Mouse (Mus musculus) right cerebral cortex, adult 18-20 months (tissue): ENCODE measurements around the gene Kidins220.

Experiments
- DNase-seq: peaks from one replicate; pipeline ENCODE4 v3.0.0; 2022; ENCODE audit warnings: mixed read lengths

Gene Kidins220

DNA sequence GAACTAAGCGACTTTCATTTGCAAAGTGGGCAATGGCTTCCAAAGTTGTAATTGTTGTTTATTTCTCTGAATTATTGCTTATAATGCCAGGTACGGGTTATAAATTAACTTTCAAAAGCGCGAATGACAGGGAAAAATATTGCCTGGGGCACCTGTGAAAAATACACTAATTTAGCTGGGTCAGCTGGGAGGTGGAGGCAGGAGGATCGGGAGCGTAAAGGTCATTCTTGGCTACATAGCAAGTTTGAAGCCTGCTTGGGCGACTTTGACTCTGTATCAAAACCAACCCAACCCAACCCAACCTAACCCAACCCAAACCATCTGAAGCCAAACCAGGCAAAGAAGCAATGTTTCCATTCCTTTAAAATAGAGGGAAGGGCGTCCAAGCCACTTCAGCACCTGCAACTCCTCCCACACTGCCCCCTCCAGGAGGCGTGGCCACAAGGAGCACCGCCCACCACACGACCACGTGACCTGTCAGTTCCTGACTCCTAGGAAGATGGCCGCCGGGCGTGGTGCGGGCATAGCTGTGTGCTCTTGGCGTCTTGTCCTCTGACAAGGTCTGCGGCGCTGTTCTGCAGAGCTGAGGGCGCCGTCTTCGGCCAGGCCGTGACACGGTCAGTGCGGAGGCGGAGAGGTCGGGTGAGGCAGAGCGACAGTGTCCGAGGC lies at the start of gene Kidins220:
Gene Kidins220, plus strand, starts transcription at position 480 of the 669 bp plus-strand sequence.
- DNase-seq: peak; percentile 93

DNA sequence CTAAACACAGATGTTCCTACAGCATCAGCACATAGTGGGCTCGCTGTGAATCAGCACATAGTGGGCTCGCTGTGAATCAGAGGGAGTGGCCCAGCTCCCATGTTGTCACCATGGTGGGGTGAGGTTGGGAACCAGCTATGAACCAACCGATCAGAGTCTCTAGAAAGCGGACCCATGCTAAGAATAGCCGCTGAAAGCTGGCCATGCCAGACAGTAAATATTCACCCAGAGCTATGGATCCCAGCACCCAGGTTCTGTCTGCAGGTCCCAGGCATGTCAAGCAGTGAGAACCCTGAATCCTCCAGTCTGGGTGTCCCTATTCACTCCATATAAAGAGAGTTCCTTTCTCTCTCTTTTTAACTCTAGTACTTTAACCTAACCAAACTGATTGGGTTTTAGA lies 49.4 kb upstream of the Kidins220 start:
- no peak for DNase-seq

DNA sequence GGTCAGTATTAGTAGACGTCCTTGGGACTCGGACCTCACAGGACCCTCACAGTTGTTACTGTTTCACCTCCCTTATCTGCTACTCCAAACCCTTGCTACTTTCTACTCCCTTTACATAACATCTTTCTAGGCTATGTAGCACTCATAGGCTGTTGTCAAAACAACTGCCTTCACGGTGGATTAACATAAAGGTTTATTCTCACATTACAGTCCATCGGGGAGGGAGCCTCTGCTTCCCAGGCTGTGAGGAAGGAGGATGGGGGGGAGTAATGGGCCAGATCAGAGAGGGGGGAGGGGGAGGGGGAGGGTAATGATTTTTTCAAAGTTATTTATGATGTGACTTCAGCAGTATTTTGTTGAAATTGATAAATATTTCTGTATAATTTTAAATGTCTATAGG lies 49.0 kb upstream of the Kidins220 start:
- DNase-seq: no peak

DNA sequence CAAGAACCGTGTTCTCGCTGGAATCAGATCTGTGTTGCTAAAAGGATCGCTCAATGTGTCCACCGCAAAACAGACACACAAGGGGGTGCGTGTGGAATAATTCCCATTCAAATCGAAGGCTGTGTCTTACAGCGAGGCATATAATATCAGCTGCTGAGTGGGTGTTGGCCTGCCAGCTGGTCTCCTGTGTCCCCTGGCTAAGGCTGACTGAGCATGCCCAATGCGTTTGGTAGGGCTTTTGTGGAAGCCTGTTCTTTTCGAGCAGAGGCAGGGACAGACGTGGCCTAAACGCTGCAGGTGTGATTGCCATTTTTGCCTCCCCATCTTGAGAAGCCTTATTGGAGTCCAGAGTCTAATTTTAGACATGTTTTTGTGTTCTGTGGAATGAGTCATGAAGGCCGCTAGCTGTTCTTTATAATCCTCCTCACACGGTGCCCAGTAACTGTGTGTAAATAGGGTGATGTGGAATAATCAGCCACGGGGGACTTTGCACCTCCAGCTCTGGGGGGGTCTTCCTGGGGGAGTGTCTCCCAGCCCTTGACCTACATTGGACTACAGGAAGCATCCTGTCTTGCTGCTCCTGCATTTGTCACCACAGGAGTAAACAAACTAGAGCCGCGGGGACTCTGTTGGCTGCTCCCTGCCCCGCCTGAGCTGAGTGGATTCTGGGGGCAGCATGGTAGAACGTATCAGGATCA lies 46.5 kb upstream of the Kidins220 start:
- peak; percentile 88 for DNase-seq

DNA sequence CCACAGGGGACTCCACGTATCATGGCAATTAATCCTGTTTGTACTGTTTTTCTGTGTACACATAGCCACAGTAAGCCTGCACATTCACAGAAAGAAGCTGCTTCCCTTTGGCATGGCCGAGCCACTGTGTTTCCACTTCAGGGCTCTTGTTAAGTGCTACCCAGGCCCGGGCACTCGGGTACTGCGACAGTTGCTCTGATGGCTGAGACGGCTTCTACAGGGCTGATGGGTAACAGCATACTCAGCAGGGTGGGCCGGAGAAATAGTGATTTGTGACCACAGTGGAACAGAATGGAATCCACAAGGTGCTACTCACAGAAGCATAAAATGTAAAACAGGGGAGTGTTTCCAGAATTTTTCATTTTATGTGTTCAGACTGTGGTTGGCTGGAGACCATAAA lies 45.7 kb upstream of the Kidins220 start:
- no peak for DNase-seq

DNA sequence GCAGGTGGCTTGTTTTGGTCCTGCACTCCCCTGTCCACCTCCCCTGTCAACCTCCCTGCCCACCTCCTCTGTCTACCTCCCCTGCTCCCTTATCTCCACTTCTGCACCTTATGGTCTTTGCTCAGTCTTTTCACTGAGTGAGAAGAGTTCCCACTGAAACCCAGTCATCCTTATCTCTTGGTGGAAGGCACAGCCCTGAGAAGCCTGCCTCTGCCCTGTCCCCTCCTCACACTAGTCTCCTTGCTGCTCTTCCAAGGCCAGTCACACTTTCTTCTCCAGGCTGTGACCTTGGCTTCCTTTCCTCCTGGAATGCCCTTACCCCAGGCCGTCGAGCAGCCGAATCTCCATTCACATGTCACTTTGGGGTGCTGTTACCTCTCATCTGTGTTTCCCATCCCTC lies 44.0 kb upstream of the Kidins220 start:
- no peak for DNase-seq

DNA sequence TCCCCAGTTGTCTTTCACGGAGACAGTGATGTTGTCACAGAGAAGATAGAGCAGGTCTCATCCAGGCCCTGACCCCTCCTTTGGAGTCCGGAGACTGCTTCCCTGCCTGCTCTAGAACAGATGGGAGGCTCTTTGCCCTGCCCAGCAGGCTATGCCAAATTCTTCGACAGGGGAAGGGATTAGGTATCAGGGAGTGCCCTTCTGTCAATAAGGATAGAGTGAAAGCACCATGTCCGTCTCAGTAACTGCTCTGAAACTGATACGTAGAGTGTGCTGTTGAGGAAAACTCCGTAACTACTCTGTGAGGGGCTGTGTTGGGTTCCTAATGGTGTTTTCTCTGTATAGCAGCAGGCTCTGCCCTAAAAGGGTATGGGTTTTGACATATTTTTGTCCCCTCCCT lies 42.6 kb upstream of the Kidins220 start:
- no peak for DNase-seq

DNA sequence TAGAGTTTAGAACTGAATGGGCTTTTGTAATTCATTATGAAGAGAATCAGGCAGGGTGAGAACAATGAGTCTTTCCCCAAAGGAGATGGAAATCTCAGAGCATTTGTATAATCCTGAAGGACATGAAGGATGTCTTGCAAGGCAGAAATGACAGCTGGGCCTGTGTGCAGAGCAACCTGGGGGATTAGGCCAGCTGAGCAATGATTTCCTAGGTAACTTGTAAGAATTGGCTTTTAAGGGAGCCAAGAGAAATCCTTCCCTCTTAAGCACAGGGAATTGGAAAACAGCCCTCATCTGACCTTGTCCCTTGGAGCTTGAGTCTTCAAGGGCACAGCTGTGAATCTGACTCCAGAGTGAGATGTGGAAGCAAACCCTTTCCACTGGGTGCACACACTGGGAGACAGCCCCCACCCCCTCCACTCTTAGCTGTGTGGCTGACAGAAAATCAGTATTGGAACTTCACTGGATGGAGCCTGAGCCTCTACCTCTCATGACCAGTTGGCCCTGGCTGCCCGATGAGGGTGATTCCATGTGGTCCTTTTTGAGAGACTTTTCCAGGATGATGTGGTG lies 41.4 kb upstream of the Kidins220 start:
- no peak for DNase-seq

DNA sequence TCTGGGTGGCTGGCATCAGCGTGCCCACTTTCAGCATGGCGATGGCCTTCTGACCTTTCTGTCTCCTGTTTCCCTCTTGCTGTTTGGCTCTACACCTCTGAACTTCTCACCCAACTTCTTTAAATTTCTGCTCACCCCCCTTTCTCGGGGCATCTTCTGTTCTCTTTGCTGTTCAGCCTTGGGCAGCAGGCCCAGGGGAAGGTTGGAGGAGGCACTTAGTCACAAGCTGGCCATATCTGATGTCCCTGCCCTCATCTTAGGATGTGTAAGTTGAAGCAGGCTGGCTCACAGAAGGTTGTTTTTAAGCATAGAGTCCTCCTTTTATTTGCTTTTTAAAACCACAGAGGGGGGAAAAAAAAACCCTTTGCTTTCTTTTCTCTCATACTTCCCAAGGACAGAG lies 40.7 kb upstream of the Kidins220 start:
- no peak for DNase-seq

DNA sequence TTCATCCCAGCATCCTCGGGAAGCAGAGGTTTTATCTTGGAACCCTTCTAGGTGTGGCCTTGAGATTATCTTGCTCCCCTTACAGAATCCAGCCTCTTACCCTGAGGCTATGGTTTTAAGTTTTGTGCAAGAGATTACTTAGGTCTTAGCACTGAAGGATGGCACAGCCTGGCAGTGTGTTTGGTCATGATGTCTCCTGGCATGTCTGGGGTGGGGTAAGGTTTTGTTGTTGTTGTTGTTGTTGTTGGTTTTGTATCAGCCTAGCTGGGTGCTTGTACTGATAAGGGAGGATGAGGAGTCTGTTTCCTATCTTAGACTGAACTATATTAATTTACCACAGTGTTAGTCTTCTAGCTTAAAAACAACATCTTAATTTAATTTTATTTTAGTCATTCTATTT lies 38.4 kb upstream of the Kidins220 start:
- no peak for DNase-seq

DNA sequence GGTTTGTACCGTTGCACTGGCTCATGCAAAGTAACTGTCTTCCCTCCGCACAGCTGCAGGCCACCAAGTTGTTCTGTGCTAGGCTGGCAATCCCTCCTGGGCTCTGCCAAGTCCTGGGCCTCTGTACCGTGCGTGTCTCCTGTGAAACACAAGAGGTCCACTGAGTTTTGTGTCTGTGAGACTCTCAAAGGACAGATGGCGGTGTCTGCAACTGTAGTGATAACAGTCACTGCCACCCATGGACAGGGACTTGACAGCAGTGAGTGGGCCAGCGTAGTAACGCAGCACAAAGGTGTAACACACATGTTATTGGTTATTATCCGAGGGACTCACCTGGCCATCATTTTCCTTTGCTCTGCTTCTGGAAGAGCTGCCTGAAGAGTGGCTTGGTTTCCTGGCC lies 35.4 kb upstream of the Kidins220 start:
- no peak for DNase-seq

DNA sequence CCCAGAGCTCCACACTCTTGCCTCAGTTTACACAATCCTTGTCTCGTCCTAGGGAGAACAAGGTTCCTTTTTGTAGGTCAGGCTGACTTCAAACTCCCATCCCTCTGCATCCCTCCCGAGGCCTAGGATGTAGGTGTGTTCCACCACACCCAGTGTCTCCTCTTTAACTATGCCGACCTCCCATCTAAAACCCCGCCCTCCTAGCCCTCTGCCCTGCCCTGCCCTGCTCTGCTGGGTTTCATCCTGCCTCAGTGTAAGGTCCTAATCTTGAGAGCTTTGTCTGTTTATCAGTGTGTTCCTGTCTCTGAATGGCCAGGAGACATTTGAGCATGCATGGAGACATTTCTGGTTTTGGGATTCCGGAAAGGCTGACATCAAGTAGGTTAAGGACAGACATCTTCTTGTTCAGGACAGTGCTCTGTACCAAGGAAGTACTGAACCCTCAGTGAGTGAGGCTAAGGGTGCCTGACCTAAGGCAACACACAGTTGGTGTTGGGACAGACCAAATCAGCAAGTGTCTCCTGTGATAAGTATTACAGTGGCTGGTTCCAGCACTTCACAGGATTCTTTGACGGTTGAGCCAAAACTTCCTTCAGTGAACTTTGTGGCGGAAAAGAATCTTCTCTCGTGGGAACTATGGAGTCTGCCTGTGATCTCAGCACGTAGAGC lies 32.0 kb upstream of the Kidins220 start:
- no peak for DNase-seq

DNA sequence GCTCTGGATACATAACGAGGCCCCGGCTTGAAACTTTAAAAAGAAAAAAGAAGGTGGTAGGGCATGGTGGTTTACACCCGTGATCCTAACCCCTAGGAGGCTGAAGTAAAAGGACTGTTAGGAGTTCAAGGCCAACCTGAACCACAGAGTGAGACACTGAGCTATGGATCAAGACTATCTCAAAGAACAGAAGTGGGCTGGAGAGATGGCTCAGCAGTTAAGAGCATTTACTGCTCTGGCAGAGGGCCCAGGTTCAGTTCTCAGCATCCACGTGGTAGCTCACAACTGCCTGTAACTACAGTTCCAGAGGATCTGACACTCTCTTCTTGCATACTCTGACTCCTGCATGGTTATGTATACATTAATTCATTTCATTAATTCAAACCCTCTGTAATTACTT lies 31.3 kb upstream of the Kidins220 start:
- no peak for DNase-seq

DNA sequence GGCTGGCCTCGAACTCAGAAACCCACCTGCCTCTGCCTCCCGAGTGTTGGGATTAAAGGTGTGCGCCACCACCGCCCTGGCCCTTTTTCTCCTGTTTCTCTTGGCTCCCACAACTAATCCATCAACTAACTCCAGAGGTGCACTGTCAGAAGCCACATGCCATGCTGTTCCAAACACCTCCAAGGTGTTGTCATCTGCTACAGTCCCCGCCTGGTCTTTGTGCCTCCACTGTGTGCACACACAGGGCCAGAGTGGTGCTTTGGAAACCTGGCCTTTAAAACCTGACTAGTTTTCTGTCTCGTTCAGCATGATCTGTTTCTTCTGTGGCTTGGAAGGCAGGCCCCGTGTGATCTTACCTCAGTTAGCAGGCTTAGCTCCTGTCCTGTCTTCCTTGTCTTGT lies 30.1 kb upstream of the Kidins220 start:
- DNase-seq: no peak

DNA sequence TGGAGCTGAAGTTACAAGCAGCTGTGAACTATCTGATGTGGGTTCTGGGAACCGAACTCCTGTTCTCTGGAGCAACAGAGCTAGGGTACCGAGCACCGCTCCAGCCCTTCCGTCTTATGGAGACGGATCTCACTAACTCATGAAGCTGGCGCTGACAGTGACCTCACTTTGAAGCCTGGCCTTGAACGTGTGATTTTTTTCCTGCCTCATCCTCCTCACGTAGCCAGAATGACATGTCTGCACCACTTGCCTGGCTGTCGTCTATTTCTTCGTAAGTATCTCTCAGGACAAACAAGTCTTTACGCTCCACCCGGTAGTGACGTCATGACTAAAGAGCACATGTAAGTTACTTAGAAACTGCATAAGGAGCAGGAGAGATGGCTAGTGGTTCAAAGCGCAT lies 27.7 kb upstream of the Kidins220 start:
- no peak for DNase-seq

DNA sequence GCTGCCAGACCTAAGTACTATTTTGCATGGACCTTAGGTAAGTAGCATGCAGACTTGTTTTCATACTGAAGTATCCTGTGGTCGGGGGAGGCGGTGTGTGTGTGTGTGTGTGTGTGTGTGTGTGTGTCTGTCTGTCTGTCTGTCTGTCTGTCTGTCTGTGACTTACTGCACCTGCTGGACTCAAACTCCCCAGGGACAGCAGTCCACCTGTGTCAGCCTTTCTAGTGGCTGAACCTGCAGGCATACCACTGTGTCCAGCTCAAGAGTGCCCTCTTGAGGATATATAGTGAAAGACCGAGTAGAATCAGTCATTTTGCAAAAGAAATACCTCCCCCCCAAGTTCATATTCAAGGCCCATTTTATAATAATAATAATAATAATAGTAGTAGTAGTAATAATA lies 26.4 kb upstream of the Kidins220 start:
- no peak for DNase-seq

DNA sequence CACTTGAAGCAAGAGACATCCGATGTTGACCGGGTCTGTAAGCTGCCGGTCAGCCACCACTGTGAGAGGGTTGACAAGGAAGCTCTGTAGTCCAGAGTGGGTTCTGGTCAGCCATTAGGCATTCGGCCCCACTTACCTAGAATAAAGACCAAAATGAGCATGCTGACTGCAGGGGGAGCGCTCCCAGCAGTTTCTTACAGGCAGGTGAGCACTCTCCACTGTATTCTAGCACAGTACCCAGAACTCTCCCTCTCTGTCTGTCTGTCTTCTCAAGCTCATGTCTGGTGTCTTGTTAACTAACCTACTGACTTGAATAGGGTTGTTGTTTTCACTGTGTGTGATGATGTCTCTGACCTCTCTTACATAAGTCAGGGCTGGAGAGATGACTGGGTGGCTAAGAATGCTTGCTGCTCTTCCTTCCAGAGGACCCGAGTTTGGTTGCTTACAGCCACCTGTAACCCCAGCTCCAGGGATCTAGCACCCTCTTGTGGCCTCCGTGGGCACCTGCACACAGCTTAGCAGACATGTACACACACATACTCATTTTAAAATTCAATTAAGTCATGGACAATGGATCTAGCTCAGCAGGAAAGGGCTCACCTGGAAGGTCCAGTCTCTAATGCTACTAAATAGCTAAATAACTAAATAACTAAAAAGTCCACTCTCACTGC lies 24.2 kb upstream of the Kidins220 start:
- DNase-seq: no peak

DNA sequence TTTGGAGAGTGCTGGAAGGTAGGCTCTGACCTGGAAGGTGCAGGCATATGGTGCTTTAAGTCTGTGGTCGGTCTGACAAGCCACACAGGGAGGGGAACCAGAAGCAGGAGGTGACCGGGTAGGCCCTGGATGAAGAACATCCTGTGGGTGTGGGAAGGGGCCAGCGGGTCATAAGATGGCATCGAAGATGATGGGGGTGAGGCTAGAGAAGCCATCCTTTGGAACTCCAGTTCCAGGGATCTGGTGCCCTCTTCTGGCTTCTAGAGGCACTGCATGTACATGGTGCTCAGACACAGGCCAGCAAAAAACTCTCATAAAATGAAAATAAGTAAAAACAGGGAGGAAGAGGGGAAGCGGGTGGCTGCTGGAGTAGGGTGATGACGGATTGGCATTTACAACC lies 22.6 kb upstream of the Kidins220 start:
- peak; percentile 60 for DNase-seq

DNA sequence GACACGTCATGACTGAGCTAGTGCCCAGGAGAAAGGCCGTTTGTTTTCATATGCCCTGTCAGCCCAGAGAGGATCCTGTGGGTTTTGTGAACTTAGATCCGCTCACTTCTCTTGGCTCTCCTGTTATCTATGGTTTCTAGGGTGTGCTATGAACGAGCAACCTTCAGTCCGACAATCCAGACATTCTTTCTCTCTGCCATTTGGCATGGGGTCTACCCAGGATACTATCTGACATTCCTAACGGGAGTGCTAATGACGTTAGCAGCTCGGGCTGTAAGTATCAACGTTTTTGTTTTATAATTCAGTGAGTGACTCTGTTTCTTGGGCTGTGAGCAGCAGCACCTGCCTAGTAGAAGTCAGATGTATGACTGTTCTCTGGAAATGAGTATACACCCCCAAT lies 19.6 kb upstream of the Kidins220 start:
- no peak for DNase-seq

DNA sequence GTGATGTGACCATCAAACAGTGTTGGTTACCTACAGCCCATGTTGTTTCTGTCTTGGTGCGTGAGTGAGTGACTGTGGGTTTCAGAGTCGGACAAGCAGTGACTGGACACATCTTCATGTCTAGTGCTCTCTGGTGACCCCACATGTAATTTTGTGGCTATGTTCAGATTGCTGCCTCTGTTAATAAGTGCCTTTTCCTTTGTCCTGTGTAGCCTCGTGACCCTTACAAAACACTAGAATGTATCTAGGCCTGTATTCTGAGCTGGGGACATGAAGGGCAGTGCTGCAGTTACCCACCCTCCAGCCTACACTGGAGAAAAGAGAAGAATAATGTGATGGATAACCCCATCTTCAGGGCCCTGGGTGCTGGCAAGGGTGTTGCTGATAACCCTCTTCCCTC lies 16.2 kb upstream of the Kidins220 start:
- no peak for DNase-seq

DNA sequence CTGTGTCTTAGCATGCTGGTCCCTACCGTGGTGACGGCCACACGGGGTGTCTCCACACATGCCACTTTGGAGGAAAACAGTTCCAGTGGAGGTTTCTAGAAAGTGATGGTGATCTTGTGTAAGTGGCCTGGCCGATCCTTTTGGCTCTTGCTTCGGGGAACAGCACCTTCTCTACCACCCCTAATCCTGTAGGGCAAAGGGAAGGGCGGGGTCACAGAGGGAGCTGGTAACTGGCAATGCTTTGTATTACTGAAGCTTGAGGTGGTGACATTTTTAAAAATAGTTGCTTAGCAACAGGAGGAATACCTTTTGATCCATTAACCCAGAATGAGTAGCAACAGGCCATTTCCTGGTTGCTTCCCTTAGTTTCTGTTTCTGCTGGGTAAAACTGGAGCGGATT lies 12.9 kb upstream of the Kidins220 start:
- no peak for DNase-seq

DNA sequence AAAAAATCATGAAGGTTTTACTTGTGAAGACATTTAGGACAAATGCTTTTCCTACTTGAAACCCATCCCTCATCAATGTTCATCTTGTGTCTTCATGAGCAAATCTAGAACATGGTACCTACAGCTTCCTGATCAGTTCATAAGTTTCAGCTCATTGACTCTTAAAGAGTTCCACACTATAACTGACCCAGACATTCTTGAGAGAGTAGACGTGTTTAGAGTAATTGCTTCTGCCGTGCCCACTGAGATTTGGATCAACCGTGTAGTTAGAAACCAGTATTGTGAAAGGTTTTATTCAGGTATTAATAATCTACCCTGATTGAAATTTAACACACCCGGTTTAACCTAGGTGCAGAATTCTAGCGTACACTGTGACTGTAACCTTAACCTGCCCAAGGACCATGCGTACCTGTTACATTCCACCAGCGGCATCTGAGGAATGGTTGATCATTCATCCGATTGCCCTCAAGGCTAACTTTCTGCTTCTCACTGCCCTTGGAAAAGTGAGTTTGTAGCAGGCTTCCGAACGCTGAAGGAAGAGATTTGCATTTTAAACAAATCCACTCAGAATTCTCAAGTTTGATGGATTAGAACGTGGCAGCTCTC lies 12.3 kb upstream of the Kidins220 start:
- no peak for DNase-seq
